Mouse (Mus musculus): ENCODE results near the gene Ly75.

The Ly75 gene

GRCm38 (mm10) chr2:60382858-60383669, at the start of gene Ly75:
Gene Ly75, minus strand, starts transcription at chr2:60383303.
- no peak for DNase-seq (ENCODE audit: extremely low read depth, low read depth, low spot score)

DNA sequence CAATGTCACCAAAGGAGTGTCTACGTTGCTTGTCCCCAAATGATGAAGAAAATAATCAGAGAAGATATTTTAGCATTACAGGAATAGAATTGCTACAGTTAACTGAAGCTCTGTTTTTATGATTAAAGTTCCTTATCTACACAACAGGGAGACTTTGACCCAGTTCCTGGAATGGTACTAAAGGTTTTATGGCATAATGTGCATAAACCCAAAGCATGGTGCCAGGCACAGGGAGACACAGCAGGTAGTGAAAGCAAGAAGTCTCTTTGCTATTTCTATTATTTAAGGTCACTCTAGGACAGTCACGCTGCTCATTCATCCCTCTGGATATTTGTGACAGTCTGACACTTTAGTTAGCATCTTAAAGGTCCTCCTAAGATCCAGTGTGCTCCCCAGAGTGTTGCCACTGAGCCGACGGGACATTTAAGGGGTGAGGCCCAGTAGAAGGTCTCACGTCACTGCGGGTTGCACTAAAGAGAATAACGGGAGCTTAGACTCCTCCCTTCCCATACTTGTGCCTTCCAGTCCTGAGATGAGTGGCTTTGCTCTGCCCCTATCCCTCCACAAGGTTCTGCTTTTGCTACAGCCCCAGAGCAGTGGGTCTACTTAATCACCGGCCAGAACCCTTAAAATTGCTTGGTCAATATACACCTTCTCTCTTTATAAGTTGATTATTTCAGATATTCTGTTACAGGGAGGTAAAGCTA, 47.4 kb upstream of the Ly75 start:
- DNase-seq (ENCODE audit: extremely low read depth, low read depth, low spot score), result no peak

DNA sequence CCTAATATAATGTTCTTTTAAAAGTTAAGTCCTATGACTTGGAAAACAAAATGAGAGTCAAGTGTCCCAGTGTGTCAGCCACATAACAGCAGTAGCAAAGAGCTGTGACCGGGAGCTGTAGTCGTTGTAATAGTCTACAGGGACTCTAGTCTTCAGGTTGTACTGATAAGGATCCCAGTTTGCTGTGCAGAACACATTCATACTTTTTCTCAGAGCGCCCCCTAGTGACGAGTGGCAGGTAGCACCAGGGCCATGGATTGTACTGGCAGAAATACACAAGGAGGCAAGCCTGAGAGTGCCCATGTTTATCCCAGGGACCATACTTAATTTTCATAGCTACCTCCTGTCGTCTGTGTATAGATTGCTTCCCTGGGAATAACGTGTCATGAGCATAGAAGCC, 35.0 kb upstream of the Ly75 start:
- no peak for DNase-seq (ENCODE audit: extremely low read depth, low read depth, low spot score)

DNA sequence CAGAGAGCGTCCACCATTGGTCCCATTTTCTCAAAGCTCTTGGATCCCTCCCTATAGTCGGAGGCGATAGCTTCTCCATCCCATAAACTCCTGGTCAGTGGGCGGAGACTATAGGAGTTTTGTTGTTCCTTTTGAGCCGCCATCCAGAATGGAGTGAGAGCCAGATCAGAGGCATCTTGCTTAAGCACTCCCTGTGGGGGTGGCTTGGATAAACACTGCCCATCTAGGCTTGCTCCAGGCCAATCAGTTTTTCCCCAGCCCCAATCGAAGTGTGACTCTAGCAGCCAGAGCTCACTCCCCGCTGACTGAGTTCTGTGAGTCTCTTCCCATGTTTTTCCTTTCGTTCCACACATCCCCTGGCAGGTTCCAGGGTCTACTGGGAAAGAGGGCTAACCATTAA, 31.2 kb upstream of the Ly75 start:
- DNase-seq (ENCODE audit: extremely low read depth, low read depth, low spot score), result no peak

- no peak for DNase-seq (ENCODE audit: extremely low read depth, low read depth, low spot score)
Observed at GRCm38 (mm10) chr2:60413006-60413650, 30.0 kb upstream of the Ly75 start.

- no peak for DNase-seq (ENCODE audit: extremely low read depth, low read depth, low spot score)
Observed at GRCm38 (mm10) chr2:60411181-60411580, 28.1 kb upstream of the Ly75 start.

DNA sequence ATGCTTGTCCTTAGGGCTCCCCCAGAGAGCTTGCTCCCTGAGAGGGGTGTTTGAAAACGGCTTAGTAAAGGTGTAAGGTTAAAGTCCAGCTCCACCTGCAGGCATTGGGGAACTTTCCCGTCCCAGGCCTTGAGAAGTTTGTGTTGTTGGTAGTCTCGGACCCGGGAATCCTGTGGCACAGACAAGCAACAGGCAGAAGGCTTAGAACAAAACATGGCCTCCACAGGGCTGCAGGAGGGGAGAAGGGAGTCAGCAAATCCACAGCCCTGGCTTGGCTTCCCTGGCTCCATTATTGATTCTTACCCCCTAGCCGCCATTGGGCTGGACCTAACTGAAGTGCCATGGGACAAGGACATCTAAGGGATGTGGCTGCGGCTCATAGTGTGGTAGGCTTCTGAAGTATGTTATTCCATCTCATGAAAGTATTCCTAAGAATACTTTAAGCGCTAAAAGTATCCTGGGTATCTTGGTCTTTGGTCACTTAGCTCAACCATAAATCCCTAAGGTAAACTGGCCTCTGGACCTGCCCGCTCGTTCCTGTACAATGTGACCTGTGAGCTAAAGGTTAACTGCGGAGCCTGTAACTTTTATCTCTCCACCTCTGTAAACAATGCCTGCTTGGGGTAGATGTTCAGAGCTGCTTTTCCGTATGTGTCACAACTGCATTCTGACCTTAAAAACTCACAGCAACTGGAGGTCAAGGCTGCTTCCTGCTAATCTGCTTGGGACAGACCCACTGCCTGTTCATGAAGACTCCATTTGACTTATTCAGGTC, 27.1 kb upstream of the Ly75 start:
- no peak for DNase-seq (ENCODE audit: extremely low read depth, low read depth, low spot score)

DNA sequence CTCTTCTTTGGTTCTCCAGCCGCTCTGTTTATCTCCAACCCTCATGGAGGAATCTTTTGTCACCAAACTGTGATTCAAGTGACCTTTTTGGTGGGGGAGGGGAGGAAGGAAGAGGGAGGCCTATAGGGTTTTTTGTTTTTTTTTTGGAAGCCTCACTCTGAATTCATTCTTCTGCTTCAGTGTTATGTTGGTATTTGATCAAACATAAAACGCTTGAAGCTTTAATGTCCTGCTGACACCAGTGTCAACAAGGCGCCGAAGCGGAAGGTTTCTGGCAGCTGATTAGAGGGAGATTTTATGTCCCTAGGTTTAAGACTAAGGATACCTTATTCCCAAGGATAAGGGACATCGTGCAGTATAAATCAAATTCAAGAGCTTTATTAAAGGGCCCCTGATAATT, 26.1 kb upstream of the Ly75 start:
- no peak for DNase-seq (ENCODE audit: extremely low read depth, low read depth, low spot score)

DNA sequence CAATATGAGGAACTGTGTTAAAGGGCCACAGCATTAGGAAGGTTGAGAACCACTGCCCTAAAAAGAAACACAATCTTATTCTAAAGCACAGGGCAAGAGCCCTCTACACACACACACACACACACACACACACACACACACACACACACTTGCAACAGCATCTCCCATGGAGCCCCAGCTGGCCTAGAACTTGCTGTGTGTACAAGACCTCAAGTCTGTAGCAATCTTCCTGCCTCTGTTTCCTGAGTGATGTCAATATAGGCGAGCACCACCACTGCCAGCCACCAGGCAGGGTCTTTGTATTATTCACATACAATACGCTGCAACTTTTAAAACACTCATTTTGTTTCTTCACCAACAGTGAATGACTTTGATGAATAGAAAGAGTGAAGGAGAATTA, 24.3 kb upstream of the Ly75 start:
- no peak for DNase-seq (ENCODE audit: extremely low read depth, low read depth, low spot score)

DNA sequence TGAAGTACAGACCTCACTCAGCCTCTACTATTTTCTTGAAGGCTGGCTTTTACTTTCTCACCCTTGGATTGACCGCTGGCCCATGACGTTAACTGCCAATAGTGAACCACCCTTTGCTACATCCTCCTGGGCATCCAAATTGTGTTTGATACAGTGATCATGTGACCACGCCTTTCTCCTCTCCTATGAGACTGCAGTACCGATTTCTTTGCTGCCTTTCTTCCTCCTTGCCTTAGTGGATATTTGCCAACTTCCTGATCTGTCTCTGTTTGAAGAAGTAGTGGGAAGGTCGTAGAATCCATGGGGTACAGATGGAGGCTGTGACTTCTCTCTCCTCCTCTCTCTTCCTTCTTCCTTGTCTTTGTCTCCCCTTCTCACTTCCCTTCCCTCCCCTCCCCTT, 22.3 kb upstream of the Ly75 start:
- no peak for DNase-seq (ENCODE audit: extremely low read depth, low read depth, low spot score)

GRCm38 (mm10) chr2:60404763-60405162, 21.7 kb upstream of the Ly75 start:
- DNase-seq (ENCODE audit: extremely low read depth, low read depth, low spot score), result no peak

DNA sequence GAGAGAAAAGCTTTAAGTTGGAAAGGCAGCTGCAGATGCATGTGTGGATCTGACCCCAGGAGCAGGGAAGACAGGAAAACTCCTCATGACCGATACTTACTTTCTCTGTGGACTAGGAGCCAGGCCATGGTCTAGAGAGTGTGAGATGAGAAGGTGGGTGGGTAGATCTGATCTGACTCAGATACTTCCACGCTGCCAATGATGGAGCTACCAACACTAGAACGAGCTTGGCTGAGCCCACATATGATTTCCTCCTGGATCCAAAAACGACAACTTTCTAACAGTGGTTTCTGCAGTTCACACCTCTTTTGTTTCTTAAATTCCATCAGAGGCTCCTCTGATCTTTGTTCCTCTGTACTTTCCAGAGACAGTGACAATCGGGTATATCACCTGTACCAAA, 18.6 kb upstream of the Ly75 start:
- DNase-seq (ENCODE audit: extremely low read depth, low read depth, low spot score), result no peak

DNA sequence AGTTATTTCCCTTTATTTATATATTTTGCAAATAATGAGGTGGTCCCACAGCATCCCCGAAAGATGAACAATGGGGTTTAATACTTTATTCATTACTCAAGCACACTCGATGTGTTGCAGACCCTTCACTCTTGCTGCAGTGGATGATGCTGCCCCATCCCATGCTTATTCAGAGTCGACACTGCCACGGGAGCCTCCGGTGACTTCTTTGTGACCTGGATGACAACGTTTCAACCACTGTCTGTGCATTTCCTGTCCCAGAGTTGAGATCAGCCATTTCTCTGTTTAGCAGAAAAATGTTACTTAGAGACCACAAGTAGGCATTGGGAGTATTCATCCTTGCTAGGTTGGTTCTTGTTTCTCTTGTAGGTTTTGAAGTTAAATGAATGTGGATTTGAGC, 10.7 kb upstream of the Ly75 start:
- no peak for DNase-seq (ENCODE audit: extremely low read depth, low read depth, low spot score)

DNA sequence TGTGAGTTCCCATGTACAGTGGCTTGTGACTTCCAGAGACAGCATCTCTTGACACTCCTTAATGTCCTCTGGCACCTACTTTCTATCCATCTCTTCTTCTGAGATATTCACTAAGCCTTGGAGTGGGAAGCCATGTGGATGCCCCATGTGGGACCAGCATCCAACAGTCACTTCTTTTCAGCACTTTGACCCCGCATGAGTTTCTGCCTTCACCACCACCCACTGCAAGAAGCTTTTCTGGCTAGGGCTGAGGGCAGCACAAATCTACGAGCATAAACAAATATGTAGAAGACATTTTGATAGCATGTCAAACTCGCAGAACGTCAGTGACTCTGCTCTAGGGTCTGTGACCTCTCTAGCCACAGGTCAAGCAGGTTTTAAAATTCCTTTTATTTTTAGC, 9.2 kb upstream of the Ly75 start:
- no peak for DNase-seq (ENCODE audit: extremely low read depth, low read depth, low spot score)

DNA sequence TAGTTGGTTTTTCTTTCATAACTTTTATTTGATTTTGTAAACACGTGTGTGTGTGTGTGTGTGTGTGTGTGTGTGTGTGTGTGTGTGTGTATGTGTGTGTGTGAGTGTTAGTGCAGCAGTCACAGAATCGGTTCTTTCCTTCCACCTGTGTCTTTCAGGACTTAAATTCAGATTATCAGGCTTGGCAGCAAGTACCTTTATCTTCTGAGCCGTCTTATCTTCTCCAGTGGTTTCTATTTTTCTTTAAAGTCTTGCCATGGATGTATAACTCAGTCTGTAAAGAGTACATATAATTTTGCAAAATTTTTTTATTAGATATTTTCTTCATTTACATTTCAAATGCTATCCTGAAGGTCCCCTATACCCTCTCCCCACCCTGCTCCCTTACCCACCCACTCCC, 4.3 kb upstream of the Ly75 start:
- no peak for DNase-seq (ENCODE audit: extremely low read depth, low read depth, low spot score)

DNA sequence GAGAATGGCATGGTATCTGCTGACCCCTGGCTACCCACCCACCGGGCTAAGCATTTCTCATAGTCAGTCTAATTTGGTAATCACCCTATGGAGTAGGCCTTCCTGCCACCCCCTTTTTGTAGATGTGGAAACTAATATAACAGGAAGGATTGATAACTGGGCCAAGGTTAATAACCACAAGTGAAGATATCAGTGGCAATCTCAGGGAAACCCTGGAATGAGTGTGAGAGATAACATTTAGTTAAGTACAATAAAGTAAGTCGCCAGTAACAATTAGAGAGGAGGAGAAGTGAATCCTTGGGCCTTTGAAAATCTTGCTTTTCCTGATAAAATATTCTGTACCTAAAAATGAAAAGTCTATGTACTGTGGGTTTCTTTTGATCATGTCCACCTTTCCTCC, 3.7 kb upstream of the Ly75 start:
- DNase-seq (ENCODE audit: extremely low read depth, low read depth, low spot score), result no peak

DNA sequence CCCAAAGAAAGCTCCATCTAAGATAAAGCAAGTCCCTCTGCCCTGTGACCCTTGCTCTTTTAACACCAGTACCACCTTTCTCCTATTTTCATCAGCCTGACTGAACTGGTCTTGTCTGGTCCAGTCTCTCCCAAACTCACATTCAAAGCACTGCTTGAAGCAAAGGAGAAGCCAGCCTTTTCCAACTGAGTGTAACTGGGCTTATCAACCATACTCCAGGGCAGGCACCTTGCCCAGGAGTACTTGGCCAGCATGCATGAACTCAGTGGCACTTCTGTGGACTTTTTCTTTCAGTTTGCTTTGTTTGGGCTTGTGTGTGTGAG, 1.6 kb upstream of the Ly75 start:
- DNase-seq (ENCODE audit: extremely low read depth, low read depth, low spot score), result no peak

DNA sequence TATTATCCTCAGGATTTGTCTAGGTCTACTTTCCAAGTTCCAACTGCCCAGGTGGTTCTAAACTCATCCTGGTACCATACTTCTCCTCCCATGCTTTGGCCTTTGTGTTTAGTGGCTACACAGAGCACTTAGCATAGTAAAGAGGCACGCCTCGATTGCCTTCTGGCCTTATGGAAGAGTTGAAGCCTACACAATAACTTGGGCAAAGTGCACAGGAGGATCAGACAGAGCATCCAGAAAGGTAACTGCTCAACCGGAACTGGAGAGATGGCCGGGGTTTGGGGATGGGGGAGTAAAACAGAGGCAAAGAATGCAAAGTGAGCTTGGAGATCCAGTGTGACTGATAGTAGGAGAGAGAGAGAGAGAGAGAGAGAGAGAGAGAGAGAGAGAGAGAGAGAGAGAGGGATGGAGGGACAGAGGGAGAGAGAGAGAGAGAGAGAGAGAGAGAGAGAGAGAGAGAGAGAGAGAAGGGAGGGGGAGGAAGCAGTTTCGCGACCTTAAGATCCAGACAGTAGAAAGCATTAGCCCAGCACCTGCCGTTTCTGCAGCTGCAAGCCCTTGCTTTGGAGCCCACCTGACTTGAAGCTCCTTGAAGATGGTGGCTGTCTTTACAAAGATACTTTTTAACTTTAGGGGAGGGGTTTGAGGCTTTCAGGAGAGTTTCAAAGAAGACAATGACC, 1.1 kb upstream of the Ly75 start:
- no peak for DNase-seq (ENCODE audit: extremely low read depth, low read depth, low spot score)

GRCm38 (mm10) chr2:60382346-60382745, 757 bp downstream of the Ly75 start:
- DNase-seq (ENCODE audit: extremely low read depth, low read depth, low spot score), result no peak

GRCm38 (mm10) chr2:60377260-60377659, 5.8 kb downstream of the Ly75 start:
- no peak for DNase-seq (ENCODE audit: extremely low read depth, low read depth, low spot score)

DNA sequence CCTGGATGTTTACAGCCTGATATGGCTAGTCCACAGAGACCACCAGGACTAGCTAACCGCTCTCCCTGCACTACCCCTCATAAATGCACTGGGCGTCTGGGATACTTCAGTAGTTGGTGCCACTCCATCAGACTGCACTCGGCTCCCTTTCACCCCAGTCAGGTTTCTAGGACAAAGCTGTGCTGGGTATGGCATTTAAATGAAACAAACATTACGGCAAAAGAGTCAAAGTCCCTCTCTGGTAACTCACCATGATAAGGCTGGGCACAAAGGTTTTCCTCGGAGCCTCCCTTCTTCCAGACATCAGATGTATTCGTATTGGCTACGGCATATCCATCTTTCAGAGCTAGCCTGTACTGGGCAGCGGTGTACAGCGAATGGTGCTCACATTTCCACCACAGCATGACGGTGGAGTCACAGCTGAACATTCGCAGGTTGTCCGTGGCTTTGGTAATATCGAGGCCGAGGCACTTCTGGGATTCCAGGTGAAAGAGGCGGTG, 7.4 kb downstream of the Ly75 start:
- DNase-seq (ENCODE audit: extremely low read depth, low read depth, low spot score), result no peak
